Mouse (Mus musculus) heart, embryonic 12.5 days (tissue): Measurements from ENCODE around the gene CN725425. TPM values are rescaled to one million over a fixed set of nuclear protein-coding genes. Genes with fewer than 3 reads are reported as not detected.

Source experiments
- ATAC-seq: fragments of 200-750 bp; cut with Nextera tagmentation; 2 replicates; pipeline ENCODE4 v1.8.0; 2017; ENCODE audit warnings: moderate TSS enrichment, moderate library complexity; ENCODE audit not compliant: insufficient number of reproducible peaks, low FRiP score
- H3K27ac ChIP-seq: fragments of 300-500 bp; sonication (generic); 2 replicates; pipeline ENCODE4 v1.5.1; 2016; ENCODE audit warnings: mild to moderate bottlenecking, moderate library complexity; ENCODE audit not compliant: poor library complexity, severe bottlenecking
- H3K27me3 ChIP-seq: fragments of 300-500 bp; sonication (generic); replicated peaks from 2 replicates; pipeline ENCODE4 v1.6.1; 2016; ENCODE audit warnings: mild to moderate bottlenecking, moderate library complexity
- H3K36me3 ChIP-seq: fragments of 300-500 bp; sonication (generic); 2 replicates; pipeline ENCODE4 v1.6.1; 2016; ENCODE audit warnings: mild to moderate bottlenecking, moderate library complexity
- H3K4me1 ChIP-seq: fragments of 300-500 bp; sonication (generic); replicated peaks from 2 replicates; pipeline ENCODE4 v1.6.1; 2016; ENCODE audit warnings: mild to moderate bottlenecking
- H3K4me2 ChIP-seq: fragments of 300-500 bp; sonication (generic); 2 replicates; pipeline ENCODE4 v1.6.1; 2016; ENCODE audit warnings: mild to moderate bottlenecking, moderate library complexity
- H3K4me3 ChIP-seq: fragments of 300-500 bp; sonication (generic); 2 replicates; pipeline ENCODE4 v1.5.1; 2016; ENCODE audit warnings: mild to moderate bottlenecking
- H3K9ac ChIP-seq: fragments of 300-500 bp; sonication (generic); 2 replicates; pipeline ENCODE4 v1.6.1; 2016; ENCODE audit warnings: mild to moderate bottlenecking, moderate library complexity
- H3K9me3 ChIP-seq: fragments of 300-500 bp; sonication (generic); replicated peaks from 2 replicates; pipeline ENCODE4 v1.6.1; 2016; ENCODE audit warnings: mild to moderate bottlenecking, moderate library complexity
- WGBS: fragments of 180-500 bp; shearing (Covaris S2); methylation state at CpG from one replicate; pipeline ENCODE4 v1.1.7; 2016; 5-methylcytosine and 5-hydroxymethylcytosine counted together
- polyA plus RNA-seq: library from polyadenylated mRNA; unstranded; fragments of >200 nt; fragmentation: Nextera tagmentation; extraction: Ambion mirVana; gene quantifications from 2 replicates; pipeline ENCODE4 v1.2.1, GENCODE M21; 2016

The CN725425 gene
- polyA plus RNA-seq, 1 experiment from 2014 or later = not detected

DNA sequence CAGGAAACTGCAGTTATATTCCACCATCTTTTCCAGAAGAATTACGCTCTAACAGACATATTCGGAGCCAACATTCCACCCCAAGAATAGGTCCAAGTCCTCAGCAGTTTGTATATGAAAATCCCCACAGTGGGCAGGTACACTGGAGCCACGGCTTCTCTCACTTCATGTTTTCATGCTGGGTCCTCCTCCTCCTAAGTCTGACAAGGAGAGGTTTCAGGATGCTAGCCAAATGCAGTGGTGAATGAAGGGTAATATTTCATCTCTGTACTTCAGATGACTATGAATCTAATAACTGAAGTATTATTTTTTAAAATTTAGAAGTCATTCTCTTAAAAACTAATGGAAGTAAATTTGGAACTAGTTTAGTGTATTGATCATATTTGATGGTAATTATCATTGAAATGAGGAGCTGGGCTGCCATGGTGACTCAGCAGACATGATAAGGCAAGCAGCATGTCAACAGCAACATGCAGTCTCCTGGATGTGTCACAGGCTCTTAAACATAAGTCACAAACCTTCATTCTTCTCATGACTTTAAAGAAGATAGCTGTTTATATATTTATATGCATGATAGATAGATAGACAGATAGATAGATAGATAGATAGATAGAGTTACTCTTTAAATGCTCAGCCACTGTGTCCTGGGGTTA is 41.5 kb downstream of the CN725425 start:
- no peaks in the 10 kb centered on the region for H3K9me3 ChIP-seq
- no peak for ATAC-seq
- no peaks in the 10 kb centered on the region for H3K4me1 ChIP-seq
- H3K27ac ChIP-seq = no peak overlapping the region
- no peak overlapping the region for H3K4me2 ChIP-seq
- no peaks in the 10 kb centered on the region for H3K36me3 ChIP-seq
- no peaks in the 10 kb centered on the region for H3K27me3 ChIP-seq
- no peak overlapping the region for H3K4me3 ChIP-seq
- 82% methylated on average over 3 of the region's 3 CpGs for WGBS
- no peak overlapping the region for H3K9ac ChIP-seq

DNA sequence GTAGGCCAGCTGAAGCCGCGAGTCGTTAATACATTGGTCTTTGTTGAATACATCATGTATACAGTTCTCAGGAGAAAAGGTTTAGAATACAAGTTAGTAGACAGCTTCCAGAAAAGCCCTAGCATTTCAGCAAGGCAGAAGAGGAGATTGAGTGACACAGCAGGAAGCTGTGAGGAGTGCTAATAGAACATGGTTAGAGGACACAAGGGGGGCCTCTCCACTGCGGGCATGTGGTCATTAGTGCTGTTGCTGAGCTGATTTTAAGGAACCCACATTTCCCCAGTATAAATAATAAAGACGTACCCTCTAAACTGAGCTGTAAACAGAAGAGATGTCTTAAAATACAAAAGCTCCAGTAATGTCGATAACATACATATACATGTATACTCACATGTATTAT is 51.5 kb downstream of the CN725425 start:
- H3K36me3 ChIP-seq = no peaks in the 10 kb centered on the region
- no peaks in the 10 kb centered on the region for H3K27me3 ChIP-seq
- H3K27ac ChIP-seq = no peak overlapping the region
- H3K4me1 ChIP-seq = no peaks in the 10 kb centered on the region
- no peak overlapping the region for H3K9ac ChIP-seq
- 80% methylated on average over 6 of the region's 6 CpGs for WGBS
- ATAC-seq = no peak
- H3K4me2 ChIP-seq = no peak overlapping the region
- no peaks in the 10 kb centered on the region for H3K9me3 ChIP-seq
- no peak overlapping the region for H3K4me3 ChIP-seq

DNA sequence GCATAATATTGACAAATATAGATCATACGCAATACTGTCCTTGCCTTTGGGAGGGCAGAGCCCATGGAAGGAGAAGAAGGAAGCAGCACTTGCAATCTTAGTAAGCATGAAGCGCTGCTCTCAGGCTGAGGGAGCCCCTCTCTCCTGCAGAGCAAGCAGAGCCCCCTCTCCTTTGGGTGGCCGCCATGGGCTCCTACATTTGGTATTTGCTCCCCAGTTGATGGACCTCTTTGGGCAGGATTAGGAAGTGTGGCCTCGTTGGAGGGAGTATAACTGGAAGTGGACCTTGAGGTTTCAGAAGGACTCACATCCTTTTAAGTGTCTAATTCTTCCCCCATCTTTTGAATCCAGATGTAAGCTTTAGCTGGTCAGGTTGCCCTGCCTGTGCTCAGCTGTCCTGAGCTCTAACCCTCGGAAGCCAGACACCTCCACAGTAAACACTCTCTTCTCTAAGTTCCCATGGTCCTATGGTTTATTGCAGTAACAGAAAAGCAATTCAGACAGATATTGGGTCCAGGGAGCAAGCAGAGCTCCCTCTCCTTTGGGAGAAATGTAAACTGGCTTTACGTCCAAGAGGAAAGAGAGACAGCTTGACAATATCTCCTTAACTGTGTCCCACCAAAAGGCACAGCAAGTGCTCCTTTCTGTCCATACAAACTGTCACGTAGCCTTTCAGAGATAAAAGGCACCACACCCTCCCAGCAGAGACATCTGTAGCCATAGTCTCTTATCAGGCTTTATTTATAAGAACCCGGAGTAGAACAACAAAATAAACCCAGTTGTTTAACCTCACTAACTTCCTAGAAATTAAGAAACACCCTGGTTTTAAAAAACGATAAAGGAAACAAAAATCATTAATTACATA is 52.5 kb downstream of the CN725425 start:
- 56% methylated on average over 9 of the region's 9 CpGs for WGBS
- Histone ChIP-seq H3K36me3 (no peaks in the 10 kb centered on the region), H3K9me3 (no peaks in the 10 kb centered on the region), H3K27ac (no peak overlapping the region), H3K4me1 (no peaks in the 10 kb centered on the region), H3K4me3 (no peak overlapping the region), H3K9ac (no peak overlapping the region), H3K27me3 (no peaks in the 10 kb centered on the region), H3K4me2 (no peak overlapping the region)
- ATAC-seq = no peak

GRCm38 (mm10) chr15:91252956-91253355 is 53.7 kb downstream of the CN725425 start:
- no peaks in the 10 kb centered on the region for H3K36me3 ChIP-seq
- H3K4me1 ChIP-seq = no peaks in the 10 kb centered on the region
- no peak for ATAC-seq
- no peak overlapping the region for H3K4me3 ChIP-seq
- H3K27me3 ChIP-seq = no peaks in the 10 kb centered on the region
- H3K4me2 ChIP-seq = no peak overlapping the region
- WGBS = 49% methylated on average over 8 of the region's 8 CpGs
- no peak overlapping the region for H3K9ac ChIP-seq
- H3K27ac ChIP-seq = no peak overlapping the region
- H3K9me3 ChIP-seq = no peaks in the 10 kb centered on the region

GRCm38 (mm10) chr15:91255308-91255707 is 56.0 kb downstream of the CN725425 start:
- no peak for ATAC-seq
- no peaks in the 10 kb centered on the region for H3K36me3 ChIP-seq
- H3K27me3 ChIP-seq = no peaks in the 10 kb centered on the region
- H3K27ac ChIP-seq = no peak overlapping the region
- no peak overlapping the region for H3K4me3 ChIP-seq
- WGBS = 78% methylated on average over 2 of the region's 2 CpGs
- no peaks in the 10 kb centered on the region for H3K9me3 ChIP-seq
- H3K9ac ChIP-seq = no peak overlapping the region
- no peaks in the 10 kb centered on the region for H3K4me1 ChIP-seq
- no peak overlapping the region for H3K4me2 ChIP-seq

DNA sequence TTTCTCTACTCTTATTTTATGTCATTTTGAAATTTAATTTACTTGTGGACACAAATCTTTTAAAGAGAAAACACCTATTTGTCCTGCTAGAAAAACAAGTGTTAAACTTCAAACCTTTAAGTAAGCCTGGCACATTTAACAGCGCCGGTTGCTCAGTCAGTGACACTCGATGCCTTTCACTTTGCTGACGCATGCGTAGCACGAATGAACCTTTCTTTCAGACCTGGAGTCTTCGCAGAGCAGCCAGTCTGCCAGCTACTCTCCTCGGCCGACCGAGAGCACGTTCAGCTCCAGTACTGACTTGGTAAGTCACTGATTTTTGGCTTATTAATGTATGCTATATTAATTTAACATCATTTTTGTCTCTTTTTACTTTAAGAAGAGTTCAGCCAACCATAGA is 57.8 kb downstream of the CN725425 start:
- Histone ChIP-seq H3K4me1 (no peaks in the 10 kb centered on the region), H3K27ac (no peak overlapping the region), H3K9me3 (no peaks in the 10 kb centered on the region), H3K4me2 (no peak overlapping the region), H3K9ac (no peak overlapping the region), H3K27me3 (no peaks in the 10 kb centered on the region), H3K4me3 (no peak overlapping the region), H3K36me3 (no peaks in the 10 kb centered on the region)
- 77% methylated on average over 11 of the region's 11 CpGs for WGBS
- ATAC-seq = no peak

- Histone ChIP-seq H3K4me3 (no peak overlapping the region), H3K4me2 (no peak overlapping the region), H3K4me1 (no peaks in the 10 kb centered on the region), H3K36me3 (no peaks in the 10 kb centered on the region), H3K9ac (no peak overlapping the region), H3K27me3 (no peaks in the 10 kb centered on the region), H3K27ac (no peak overlapping the region), H3K9me3 (no peaks in the 10 kb centered on the region)
- 55% methylated on average over 5 of the region's 5 CpGs for WGBS
- no peak for ATAC-seq
These were observed 61.3 kb downstream of the CN725425 start for GRCm38 (mm10) chr15:91260578-91260977.

GRCm38 (mm10) chr15:91263926-91264325 is 64.6 kb downstream of the CN725425 start:
- no peak for ATAC-seq
- H3K4me2 ChIP-seq = no peak overlapping the region
- H3K9ac ChIP-seq = no peak overlapping the region
- no peaks in the 10 kb centered on the region for H3K27me3 ChIP-seq
- WGBS = 71% methylated on average over 1 of the region's 1 CpGs
- peaks cover 4% of the 10 kb centered on the region; the same call in 1 of the 2 replicates for H3K36me3 ChIP-seq
- no peak overlapping the region for H3K27ac ChIP-seq
- H3K9me3 ChIP-seq = no peaks in the 10 kb centered on the region
- H3K4me3 ChIP-seq = no peak overlapping the region
- no peaks in the 10 kb centered on the region for H3K4me1 ChIP-seq

DNA sequence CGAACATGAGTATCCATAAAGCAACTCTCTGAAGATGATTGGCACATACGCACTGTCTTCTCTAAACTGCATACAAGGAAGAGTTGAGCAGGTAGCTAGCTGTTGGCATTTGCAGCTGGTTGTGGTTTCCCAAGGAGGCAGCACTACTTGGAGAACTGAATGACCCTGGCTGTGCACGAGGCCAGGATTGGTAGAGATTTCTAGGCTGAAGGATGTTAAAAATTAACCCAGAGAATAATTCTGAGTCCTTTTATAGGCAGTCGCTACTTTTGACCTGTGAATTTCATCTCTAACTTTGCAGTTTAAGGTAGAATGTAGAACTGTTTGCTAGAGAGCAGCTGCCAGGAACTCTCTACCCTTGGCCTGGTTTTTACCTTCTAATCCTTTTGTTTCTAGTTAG is 69.2 kb downstream of the CN725425 start:
- no peak overlapping the region for H3K4me3 ChIP-seq
- H3K27ac ChIP-seq = no peak overlapping the region
- no peak overlapping the region for H3K9ac ChIP-seq
- H3K36me3 ChIP-seq = peaks cover 4% of the 10 kb centered on the region; the same call in 1 of the 2 replicates
- no peaks in the 10 kb centered on the region for H3K9me3 ChIP-seq
- no peak overlapping the region for H3K4me2 ChIP-seq
- no peak for ATAC-seq
- 85% methylated on average over 4 of the region's 4 CpGs for WGBS
- no peaks in the 10 kb centered on the region for H3K4me1 ChIP-seq
- H3K27me3 ChIP-seq = no peaks in the 10 kb centered on the region

DNA sequence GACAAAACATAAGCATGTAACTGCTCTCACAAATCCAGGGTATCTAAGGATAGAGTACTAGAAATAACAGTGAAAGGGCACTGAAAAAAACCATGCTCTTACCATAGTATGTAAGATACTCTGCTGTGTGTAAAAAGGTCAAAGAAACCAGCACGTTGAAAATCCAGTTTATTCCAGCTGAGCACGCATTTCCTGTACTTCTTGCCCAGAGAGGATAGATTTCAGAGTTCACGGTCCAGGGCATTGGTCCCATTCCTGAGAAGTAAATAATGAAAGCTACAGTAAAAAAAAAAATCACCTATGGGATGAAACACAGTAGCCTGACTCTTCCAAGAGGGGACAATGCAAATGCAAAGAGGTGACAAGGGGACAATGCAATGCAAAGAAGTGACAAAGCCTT is 76.7 kb downstream of the CN725425 start:
- Histone ChIP-seq H3K4me2 (no peak overlapping the region), H3K36me3 (no peaks in the 10 kb centered on the region), H3K4me3 (no peak overlapping the region), H3K9ac (no peak overlapping the region), H3K27me3 (no peaks in the 10 kb centered on the region), H3K9me3 (no peaks in the 10 kb centered on the region), H3K4me1 (no peaks in the 10 kb centered on the region), H3K27ac (no peak overlapping the region)
- WGBS = 65% methylated on average over 3 of the region's 3 CpGs
- ATAC-seq = no peak

- no peaks in the 10 kb centered on the region for H3K36me3 ChIP-seq
- ATAC-seq = no peak
- 86% methylated on average over 5 of the region's 5 CpGs for WGBS
- H3K4me3 ChIP-seq = no peak overlapping the region
- no peak overlapping the region for H3K4me2 ChIP-seq
- H3K4me1 ChIP-seq = no peaks in the 10 kb centered on the region
- H3K9me3 ChIP-seq = no peaks in the 10 kb centered on the region
- no peak overlapping the region for H3K27ac ChIP-seq
- no peaks in the 10 kb centered on the region for H3K27me3 ChIP-seq
- no peak overlapping the region for H3K9ac ChIP-seq
These were observed 80.3 kb downstream of the CN725425 start for GRCm38 (mm10) chr15:91279571-91279970.
